Comparison of ENCODE assay signal across 8 mouse cellular contexts in the genomic region with DNA sequence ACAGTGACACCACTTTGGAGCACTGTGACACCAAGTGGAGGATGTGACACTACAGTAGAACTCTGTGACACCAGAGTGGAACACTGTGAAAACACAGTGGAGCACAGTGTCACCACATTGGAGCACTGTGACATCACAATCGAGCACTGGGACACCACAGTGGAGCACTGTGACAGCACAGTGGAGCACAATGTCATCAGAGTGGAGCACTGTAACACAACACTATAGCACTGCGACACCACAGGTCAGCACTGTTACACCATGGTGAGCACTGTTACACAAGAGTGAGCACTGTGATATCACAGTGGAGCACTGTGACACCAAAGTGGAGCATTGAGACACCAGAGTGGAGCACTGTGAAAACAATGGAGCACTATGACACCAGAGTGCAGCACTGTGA.
DNase-seq lines count a peak whose midpoint lies in the region; ATAC-seq lines count a peak whose summit lies in the region.

No protein-coding gene starts in this region.

- 36% methylated on average over 2 of the region's 2 CpGs for WGBS in forebrain, embryonic 11.5 days
- WGBS in forebrain, embryonic 10.5 days = 32% methylated on average over 2 of the region's 2 CpGs
- 37% methylated on average over 2 of the region's 2 CpGs for WGBS in midbrain, embryonic 14.5 days

- H3K27me3 ChIP-seq in forebrain, embryonic 11.5 days (ENCODE audit: control insufficient read depth, insufficient read depth, low read length) = no peaks in the 10 kb centered on the region
- H3K27me3 ChIP-seq in forebrain, embryonic 10.5 days (ENCODE audit: poor library complexity, severe bottlenecking) = no peaks in the 10 kb centered on the region
- no peaks in the 10 kb centered on the region for H3K27me3 ChIP-seq in midbrain, embryonic 14.5 days (ENCODE audit: control insufficient read depth, insufficient read depth, low read length)

- peaks cover 81% of the 10 kb centered on the region for H3K9me3 ChIP-seq in forebrain, embryonic 11.5 days (ENCODE audit: control insufficient read depth, low read length)
- peaks cover 99% of the 10 kb centered on the region for H3K9me3 ChIP-seq in forebrain, embryonic 10.5 days
- H3K9me3 ChIP-seq in midbrain, embryonic 14.5 days (ENCODE audit: control insufficient read depth, low read length) = peaks cover 84% of the 10 kb centered on the region

- H3K36me3 ChIP-seq in forebrain, embryonic 11.5 days (ENCODE audit: control insufficient read depth, insufficient read depth, low read length) = no peaks in the 10 kb centered on the region; the same call in 1 of the 2 replicates
- H3K36me3 ChIP-seq in forebrain, embryonic 10.5 days (replicated peaks) = no peaks in the 10 kb centered on the region
- H3K36me3 ChIP-seq in midbrain, embryonic 14.5 days (ENCODE audit: control insufficient read depth, insufficient read depth, low read length) = no peaks in the 10 kb centered on the region

- no peak overlapping the region for H3K27ac ChIP-seq in forebrain, embryonic 11.5 days (ENCODE audit: low read depth, low read length)
- no peak overlapping the region for H3K27ac ChIP-seq in forebrain, embryonic 10.5 days
- no peak overlapping the region for H3K27ac ChIP-seq in midbrain, embryonic 14.5 days (replicated peaks; ENCODE audit: low read depth, low read length)

- no peak overlapping the region for H3K4me3 ChIP-seq in forebrain, embryonic 11.5 days (ENCODE audit: low read depth, low read length)
- no peak overlapping the region for H3K4me3 ChIP-seq in forebrain, embryonic 10.5 days
- H3K4me3 ChIP-seq in midbrain, embryonic 14.5 days (replicated peaks; ENCODE audit: low read depth, low read length) = no peak overlapping the region

- H3K4me2 ChIP-seq in forebrain, embryonic 11.5 days (ENCODE audit: low read depth, low read length, severe bottlenecking) = no peak overlapping the region
- H3K4me2 ChIP-seq in midbrain, embryonic 14.5 days (ENCODE audit: low read length) = no peak overlapping the region

- ATAC-seq in forebrain, embryonic 11.5 days (replicated peaks; ENCODE audit: low FRiP score) = peak; percentile 64
- peak; percentile 12 for ATAC-seq in granulocyte monocyte progenitor cell, adult 5-6 weeks (replicated peaks; ENCODE audit: poor library complexity, severe bottlenecking)
- peak; percentile 53 for ATAC-seq in midbrain, embryonic 14.5 days (ENCODE audit: low FRiP score, low TSS enrichment)

- no peak overlapping the region for H3K9ac ChIP-seq in forebrain, embryonic 11.5 days (ENCODE audit: low read length)
- no peak overlapping the region for H3K9ac ChIP-seq in midbrain, embryonic 14.5 days (replicated peaks; ENCODE audit: low read length)

- no peaks in the 10 kb centered on the region for H3K4me1 ChIP-seq in forebrain, embryonic 11.5 days (replicated peaks; ENCODE audit: control insufficient read depth, insufficient read depth, low read length)
- H3K4me1 ChIP-seq in forebrain, embryonic 10.5 days = no peaks in the 10 kb centered on the region
- no peaks in the 10 kb centered on the region for H3K4me1 ChIP-seq in midbrain, embryonic 14.5 days (ENCODE audit: control insufficient read depth, insufficient read depth, low read length)

- peak; percentile 53 for DNase-seq in forebrain, embryonic 11.5 days (ENCODE audit: low spot score)
- no peak for DNase-seq in forebrain, embryonic 10.5 days (ENCODE audit: extremely low spot score, low spot score)
- peak; percentile 39 for DNase-seq in NIH3T3 (ENCODE audit: low read depth)
- peak; percentile 18 for DNase-seq in kidney, postnatal 14 days
- no peak for DNase-seq in midbrain, embryonic 14.5 days
- peak; percentile 4 to 7 for DNase-seq in thymus, postnatal 36 days
- DNase-seq in adrenal gland, postnatal 36 days = no peak

Comparison
In these comparisons a context has a peak if more than half of its experiments do, and no peak if none do; other contexts are left out.
1. DNase-seq: peak in forebrain, embryonic 11.5 days (single experiment), NIH3T3 (single experiment), kidney, postnatal 14 days (single experiment) and thymus, postnatal 36 days (2 of 2); none in forebrain, embryonic 10.5 days (single experiment), midbrain, embryonic 14.5 days (single experiment) and adrenal gland, postnatal 36 days (0 of 2).
2. ATAC-seq: peak in every context shown above with its lines; median percentile 64 in forebrain, embryonic 11.5 days; 53 in midbrain, embryonic 14.5 days; 12 in granulocyte monocyte progenitor cell, adult 5-6 weeks.